Mouse (Mus musculus): Measurements from ENCODE around the gene Myo10. TPM values are rescaled to one million over a fixed set of nuclear protein-coding genes. Genes with fewer than 3 reads are reported as not detected.

Gene Myo10
- polyA plus RNA-seq, 1 experiment from 2014 or later: 14.3 TPM

DNA sequence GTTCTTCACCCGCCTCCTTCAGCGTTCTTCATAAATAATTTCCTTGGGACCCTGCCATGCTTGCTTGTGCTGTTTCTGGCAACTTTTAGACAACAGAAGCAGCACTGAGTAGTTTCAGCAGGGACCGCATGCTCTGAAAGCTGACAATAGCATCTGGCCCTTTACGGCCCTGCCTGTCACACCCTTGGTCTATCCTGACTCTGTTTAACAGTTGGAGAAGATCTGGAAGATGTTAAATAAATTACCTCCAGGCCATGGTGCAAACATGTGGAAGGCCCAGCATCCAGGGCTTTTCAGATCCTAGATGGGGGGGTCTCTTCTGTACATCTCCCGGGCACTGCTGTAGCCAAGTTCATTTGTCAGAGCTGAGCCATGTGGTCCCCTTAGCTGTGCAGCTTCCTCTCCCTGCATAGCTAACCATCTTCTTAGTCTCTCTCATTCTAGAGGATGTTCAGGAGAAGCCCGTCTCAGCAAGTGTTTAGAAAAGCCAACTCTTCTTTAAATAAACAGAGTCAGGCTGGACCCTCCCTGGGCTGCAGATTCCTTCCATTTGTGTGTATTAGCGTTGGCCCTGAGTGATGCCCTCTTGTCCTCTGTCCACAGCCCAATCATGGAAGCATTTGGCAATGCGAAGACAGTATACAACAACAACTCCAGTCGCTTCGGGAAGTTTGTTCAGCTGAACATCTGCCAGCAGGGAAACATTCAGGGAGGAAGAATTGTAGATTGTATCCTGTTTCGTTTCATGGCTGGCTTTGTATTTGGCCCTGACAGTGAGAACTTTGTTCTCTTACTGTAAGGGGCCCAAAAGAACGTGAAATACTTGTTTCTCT is 101.2 kb downstream of the Myo10 start:
- H3K27ac ChIP-seq (ENCODE audit: poor library complexity, severe bottlenecking): 0 out of 2 replicates have a peak overlapping the region, but pooled peaks have one; percentile 12
- no peak; the same call in 1 of the 2 replicates for ATAC-seq (ENCODE audit: insufficient number of reproducible peaks, low FRiP score)
- 65% methylated on average over 12 of the region's 12 CpGs for WGBS

GRCm38 (mm10) chr15:25724549-25724948 is 102.2 kb downstream of the Myo10 start:
- WGBS: 93% methylated on average over 6 of the region's 6 CpGs
- Histone ChIP-seq H3K27me3 (replicated peaks) (no peaks in the 10 kb centered on the region), H3K4me2 (no peak overlapping the region)

More for the DNA sequence above, 101.2 kb downstream of the Myo10 start:
- Histone ChIP-seq H3K36me3 (0 out of 2 replicates have a peak, but pooled peaks cover 3% of the 10 kb centered on the region), H3K4me3 (no peak overlapping the region), H3K9me3 (replicated peaks) (no peaks in the 10 kb centered on the region), H3K4me1 (replicated peaks) (peaks cover 8% of the 10 kb centered on the region), H3K4me2 (no peak overlapping the region), H3K27me3 (replicated peaks) (no peaks in the 10 kb centered on the region), H3K9ac (no peak overlapping the region)

GRCm38 (mm10) chr15:25726814-25727213 is 104.5 kb downstream of the Myo10 start:
- 57% methylated on average over 5 of the region's 5 CpGs for WGBS
- Histone ChIP-seq H3K9ac (no peak overlapping the region), H3K36me3 (0 out of 2 replicates have a peak, but pooled peaks cover 3% of the 10 kb centered on the region), H3K4me3 (no peak overlapping the region), H3K9me3 (replicated peaks) (no peaks in the 10 kb centered on the region), H3K4me2 (no peak overlapping the region), H3K27ac (ENCODE audit: poor library complexity, severe bottlenecking) (no peak overlapping the region), H3K27me3 (replicated peaks) (no peaks in the 10 kb centered on the region), H3K4me1 (replicated peaks) (peaks cover 8% of the 10 kb centered on the region)
- ATAC-seq (ENCODE audit: insufficient number of reproducible peaks, low FRiP score): 0 out of 2 replicates have a peak, but pooled peaks have one; percentile 9

More at GRCm38 (mm10) chr15:25724549-25724948, 102.2 kb downstream of the Myo10 start:
- Histone ChIP-seq H3K9me3 (replicated peaks) (no peaks in the 10 kb centered on the region), H3K9ac (no peak overlapping the region), H3K36me3 (0 out of 2 replicates have a peak, but pooled peaks cover 3% of the 10 kb centered on the region), H3K27ac (ENCODE audit: poor library complexity, severe bottlenecking) (no peak overlapping the region), H3K4me1 (replicated peaks) (peaks cover 8% of the 10 kb centered on the region), H3K4me3 (no peak overlapping the region)
- ATAC-seq (ENCODE audit: insufficient number of reproducible peaks, low FRiP score): no peak

DNA sequence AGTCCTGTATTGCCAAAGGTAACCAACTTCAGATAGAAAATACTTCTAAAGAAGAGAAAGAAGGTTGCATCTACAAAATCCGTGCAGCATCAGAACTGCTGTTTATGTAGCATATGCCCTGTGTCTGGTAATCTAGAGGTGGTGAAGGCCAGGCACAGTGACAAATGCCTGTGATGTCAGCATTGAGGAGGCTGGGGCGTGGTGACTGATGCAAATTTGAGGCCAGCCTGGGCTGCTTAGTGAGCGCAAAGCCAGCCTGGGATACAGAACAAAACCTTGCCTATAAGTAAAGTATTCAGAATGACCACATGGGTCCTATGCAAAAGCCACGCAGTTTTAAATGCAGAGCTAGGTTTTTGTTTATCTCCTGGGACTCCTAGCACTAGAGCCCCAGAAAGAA is 106.2 kb downstream of the Myo10 start:
- Histone ChIP-seq H3K4me3 (no peak overlapping the region), H3K9me3 (replicated peaks) (no peaks in the 10 kb centered on the region), H3K27me3 (replicated peaks) (no peaks in the 10 kb centered on the region), H3K4me2 (no peak overlapping the region), H3K9ac (no peak overlapping the region), H3K36me3 (no peaks in the 10 kb centered on the region), H3K27ac (ENCODE audit: poor library complexity, severe bottlenecking) (no peak overlapping the region), H3K4me1 (replicated peaks) (peaks cover 6% of the 10 kb centered on the region)
- no peak for ATAC-seq (ENCODE audit: insufficient number of reproducible peaks, low FRiP score)
- WGBS: 69% methylated on average over 4 of the region's 4 CpGs

- Histone ChIP-seq H3K27ac (ENCODE audit: poor library complexity, severe bottlenecking) (no peak overlapping the region), H3K4me1 (replicated peaks) (peaks cover 6% of the 10 kb centered on the region), H3K36me3 (no peaks in the 10 kb centered on the region), H3K9me3 (replicated peaks) (no peaks in the 10 kb centered on the region), H3K27me3 (replicated peaks) (no peaks in the 10 kb centered on the region), H3K9ac (no peak overlapping the region), H3K4me2 (no peak overlapping the region), H3K4me3 (no peak overlapping the region)
- 62% methylated on average over 9 of the region's 9 CpGs for WGBS
- ATAC-seq (ENCODE audit: insufficient number of reproducible peaks, low FRiP score): no peak
These were observed 108.7 kb downstream of the Myo10 start for GRCm38 (mm10) chr15:25731053-25731452.

- Histone ChIP-seq H3K4me3 (no peak overlapping the region), H3K4me2 (no peak overlapping the region), H3K9me3 (replicated peaks) (no peaks in the 10 kb centered on the region), H3K27ac (ENCODE audit: poor library complexity, severe bottlenecking) (no peak overlapping the region), H3K4me1 (replicated peaks) (no peaks in the 10 kb centered on the region), H3K27me3 (replicated peaks) (no peaks in the 10 kb centered on the region), H3K36me3 (no peaks in the 10 kb centered on the region; the same call in 1 of the 2 replicates), H3K9ac (no peak overlapping the region)
- ATAC-seq (ENCODE audit: insufficient number of reproducible peaks, low FRiP score): no peak
- WGBS: 81% methylated on average over 8 of the region's 8 CpGs
These were observed 110.6 kb downstream of the Myo10 start for GRCm38 (mm10) chr15:25732758-25733428.

DNA sequence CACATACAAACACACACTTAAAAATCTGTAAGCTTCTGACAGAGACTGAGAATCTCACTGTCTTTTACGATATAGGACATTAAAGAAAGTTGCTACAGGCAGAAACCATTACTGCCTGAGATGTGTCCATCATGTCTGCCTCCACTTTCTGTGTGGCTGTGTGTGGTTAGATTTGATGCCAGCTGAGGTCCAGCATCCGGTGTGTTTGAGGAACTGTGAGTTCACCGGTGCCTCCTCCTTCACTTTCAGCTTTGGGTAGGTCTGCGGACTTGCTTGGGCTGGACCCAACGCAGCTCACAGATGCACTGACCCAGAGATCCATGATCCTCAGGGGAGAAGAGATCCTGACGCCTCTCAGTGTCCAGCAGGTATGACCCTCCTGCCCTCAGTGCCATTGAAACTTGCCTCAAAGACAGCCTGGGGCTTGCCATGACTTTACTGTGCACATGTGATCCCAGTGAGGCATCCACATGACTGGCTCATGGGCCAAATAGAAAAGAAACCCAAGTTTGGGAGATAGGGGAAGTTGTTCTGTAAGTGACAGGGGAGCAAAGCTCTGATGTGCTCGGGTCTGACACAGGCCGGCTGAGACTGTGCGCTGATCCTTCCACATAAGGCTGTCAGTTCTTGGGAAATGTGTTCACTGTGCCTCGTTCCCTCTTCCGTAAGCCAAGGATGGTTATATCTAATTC is 111.6 kb downstream of the Myo10 start:
- no peak for ATAC-seq (ENCODE audit: insufficient number of reproducible peaks, low FRiP score)
- Histone ChIP-seq H3K27ac (ENCODE audit: poor library complexity, severe bottlenecking) (no peak overlapping the region), H3K27me3 (replicated peaks) (no peaks in the 10 kb centered on the region), H3K9ac (no peak overlapping the region), H3K36me3 (no peaks in the 10 kb centered on the region; the same call in 1 of the 2 replicates), H3K4me2 (no peak overlapping the region), H3K4me3 (no peak overlapping the region), H3K4me1 (replicated peaks) (no peaks in the 10 kb centered on the region), H3K9me3 (replicated peaks) (no peaks in the 10 kb centered on the region)
- 88% methylated on average over 11 of the region's 11 CpGs for WGBS

DNA sequence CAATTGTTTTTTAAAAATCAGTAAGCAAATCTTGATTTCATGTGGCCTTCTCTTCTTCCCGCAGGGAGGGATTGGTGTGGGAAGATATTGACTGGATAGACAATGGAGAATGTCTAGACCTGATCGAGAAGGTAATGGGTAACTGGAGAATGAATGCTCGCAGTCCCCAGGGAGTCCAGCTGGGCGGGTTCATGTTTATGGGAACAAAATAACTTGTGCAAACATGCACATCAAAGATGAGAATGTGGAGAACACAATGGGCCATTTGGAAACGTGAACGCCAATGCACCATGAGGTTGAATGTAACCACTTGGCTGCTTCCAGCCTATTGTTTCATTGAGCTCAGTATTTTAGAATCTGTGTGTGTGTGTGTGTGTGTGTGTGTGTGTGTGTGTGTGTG is 114.2 kb downstream of the Myo10 start:
- 92% methylated on average over 6 of the region's 6 CpGs for WGBS
- no peaks in the 10 kb centered on the region for H3K9me3 ChIP-seq (replicated peaks)
- H3K4me2 ChIP-seq: no peak overlapping the region
- ATAC-seq (ENCODE audit: insufficient number of reproducible peaks, low FRiP score): no peak
- H3K36me3 ChIP-seq: peaks cover 6% of the 10 kb centered on the region
- no peak overlapping the region for H3K9ac ChIP-seq
- H3K27ac ChIP-seq (ENCODE audit: poor library complexity, severe bottlenecking): no peak overlapping the region
- no peaks in the 10 kb centered on the region for H3K27me3 ChIP-seq (replicated peaks)
- H3K4me3 ChIP-seq: no peak overlapping the region
- no peaks in the 10 kb centered on the region for H3K4me1 ChIP-seq (replicated peaks)

GRCm38 (mm10) chr15:25740271-25740670 is 117.9 kb downstream of the Myo10 start:
- Histone ChIP-seq H3K4me3 (no peak overlapping the region), H3K4me2 (no peak overlapping the region), H3K9me3 (replicated peaks) (no peaks in the 10 kb centered on the region), H3K27me3 (replicated peaks) (no peaks in the 10 kb centered on the region), H3K4me1 (replicated peaks) (0 out of 2 replicates have a peak, but pooled peaks cover 3% of the 10 kb centered on the region), H3K9ac (no peak overlapping the region), H3K27ac (ENCODE audit: poor library complexity, severe bottlenecking) (no peak overlapping the region), H3K36me3 (peaks cover 6% of the 10 kb centered on the region)
- 70% methylated on average over 4 of the region's 4 CpGs for WGBS
- no peak for ATAC-seq (ENCODE audit: insufficient number of reproducible peaks, low FRiP score)

DNA sequence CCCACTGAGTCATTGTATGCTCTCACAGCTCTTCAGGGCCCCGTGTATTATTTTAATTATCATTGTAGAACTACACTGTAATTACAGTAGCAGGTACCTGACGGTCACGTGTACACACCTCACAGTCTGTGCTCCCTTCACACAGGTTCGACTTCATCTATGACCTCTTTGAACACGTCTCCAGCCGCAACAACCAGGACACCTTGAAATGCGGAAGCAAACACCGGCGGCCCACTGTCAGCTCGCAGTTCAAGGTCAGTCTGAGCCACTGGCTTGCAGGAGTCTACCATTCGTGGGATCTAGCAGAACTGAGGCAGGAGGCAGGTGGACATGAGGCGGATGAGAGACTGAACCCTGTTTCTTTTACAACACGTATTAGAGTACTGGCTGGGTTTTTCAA is 119.9 kb downstream of the Myo10 start:
- Histone ChIP-seq H3K4me2 (no peak overlapping the region), H3K27ac (ENCODE audit: poor library complexity, severe bottlenecking) (no peak overlapping the region), H3K9me3 (replicated peaks) (no peaks in the 10 kb centered on the region), H3K9ac (no peak overlapping the region), H3K4me1 (replicated peaks) (0 out of 2 replicates have a peak, but pooled peaks cover 3% of the 10 kb centered on the region), H3K36me3 (peaks cover 6% of the 10 kb centered on the region), H3K27me3 (replicated peaks) (no peaks in the 10 kb centered on the region), H3K4me3 (no peak overlapping the region)
- no peak for ATAC-seq (ENCODE audit: insufficient number of reproducible peaks, low FRiP score)
- 84% methylated on average over 13 of the region's 13 CpGs for WGBS

- no peak for ATAC-seq (ENCODE audit: insufficient number of reproducible peaks, low FRiP score)
- Histone ChIP-seq H3K4me2 (no peak overlapping the region), H3K36me3 (peaks cover 3% of the 10 kb centered on the region; the same call in 1 of the 2 replicates), H3K27ac (ENCODE audit: poor library complexity, severe bottlenecking) (no peak overlapping the region), H3K9ac (no peak overlapping the region), H3K4me3 (no peak overlapping the region), H3K27me3 (replicated peaks) (no peaks in the 10 kb centered on the region), H3K4me1 (replicated peaks) (no peaks in the 10 kb centered on the region), H3K9me3 (replicated peaks) (no peaks in the 10 kb centered on the region)
- 61% methylated on average over 11 of the region's 11 CpGs for WGBS
These were observed 129.2 kb downstream of the Myo10 start for GRCm38 (mm10) chr15:25751510-25751909.

Data from heart, embryonic 12.5 days (tissue).